Mouse (Mus musculus): ENCODE data around the gene Fus. TPM values are rescaled to one million over a fixed set of nuclear protein-coding genes. Genes with fewer than 3 reads are reported as not detected.
"Not testable (repeated sequence)": the region's sequence is repeated elsewhere in the genome, so short reads cannot be mapped to it uniquely, and the experiment has no call there.

Fus gene
- total and polyA plus RNA-seq, 2 experiments from 2014 or later, result 51.0 to 323 TPM

DNA sequence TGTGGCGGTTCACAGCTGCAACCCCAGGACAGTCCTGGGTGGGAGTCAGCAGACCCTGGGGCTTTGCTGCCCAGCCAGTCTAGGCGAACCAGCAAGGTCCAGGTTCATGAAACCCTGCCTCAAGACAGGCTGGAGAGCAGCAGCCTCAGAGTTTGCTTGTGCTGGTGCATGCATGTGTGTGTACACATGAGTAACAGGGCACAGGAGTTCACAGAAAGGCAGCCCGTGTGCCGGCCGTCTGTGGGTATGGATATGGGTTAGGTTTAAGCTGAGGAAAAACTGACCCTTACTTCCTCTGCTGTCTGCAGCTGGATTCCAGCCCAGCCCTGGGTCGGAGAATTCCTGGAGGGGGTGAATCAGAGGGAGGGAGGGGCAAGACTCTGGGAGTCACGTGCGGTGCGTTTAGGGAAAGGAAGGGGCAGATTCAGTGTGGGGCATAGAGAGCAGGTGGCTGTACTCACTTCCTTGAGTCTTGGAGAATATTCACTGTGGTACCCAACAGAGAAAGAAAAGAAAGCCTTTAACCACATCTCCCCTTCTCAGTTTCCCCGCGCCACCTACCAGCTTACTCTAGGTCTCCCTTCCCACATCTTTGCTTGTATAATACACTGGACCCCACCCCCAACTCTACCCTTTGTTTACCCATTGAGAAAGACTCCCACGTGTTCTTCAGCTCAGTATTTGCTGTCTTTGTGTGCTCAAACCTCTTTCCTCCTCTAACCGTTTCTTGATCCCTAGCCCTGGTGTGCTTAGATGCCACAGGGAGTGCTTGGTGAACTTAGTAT is 35.7 kb upstream of the Fus start:
- 37% methylated on average over 13 of the region's 13 CpGs for WGBS
- no peak overlapping the region for H3K9ac ChIP-seq
- ATAC-seq, result no peak

DNA sequence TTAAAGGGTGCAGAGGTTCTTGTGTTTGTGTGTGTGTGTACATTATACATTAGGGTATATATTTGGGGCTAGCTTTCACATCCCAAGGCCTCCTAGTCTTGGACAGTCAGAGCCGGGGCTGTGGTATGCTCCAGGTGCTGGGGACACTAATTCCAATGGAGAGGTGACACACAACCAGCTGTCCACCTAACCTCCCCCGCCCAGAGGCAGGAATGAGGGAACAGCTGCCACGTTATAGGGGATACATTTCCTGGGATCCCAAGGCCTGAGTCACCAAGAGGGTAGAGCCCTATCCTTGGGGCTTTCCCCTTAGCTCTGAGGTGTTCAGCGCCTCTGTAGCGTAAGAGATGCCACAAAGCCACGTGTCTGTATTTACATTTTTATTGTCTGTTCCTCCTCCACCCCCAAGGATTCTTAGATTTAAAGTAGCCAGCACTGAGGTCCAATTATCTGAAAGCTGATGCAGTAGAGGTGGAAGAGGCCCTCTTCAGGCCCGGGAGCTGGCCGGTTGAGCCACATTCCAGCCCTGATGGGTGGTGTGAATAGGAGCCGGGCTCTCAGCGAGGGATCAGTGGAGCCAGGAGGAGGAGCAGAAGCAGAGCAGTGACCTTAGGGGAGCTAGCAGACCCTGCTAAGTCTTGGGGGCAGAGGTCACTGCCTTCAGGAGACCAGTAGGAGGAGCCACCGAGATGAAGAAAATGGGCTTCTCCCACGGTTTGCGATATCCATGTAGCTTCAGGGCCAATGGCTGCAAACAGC is 34.8 kb upstream of the Fus start:
- ATAC-seq (no peak), DNase-seq (no peak)
- whole genome bisulfite sequencing, result 24% methylated on average over 13 of the region's 13 CpGs
- peaks cover 10% of the 10 kb centered on the region; the same call in 1 of the 2 replicates for H3K27me3 ChIP-seq (ENCODE audit: insufficient read depth, low read length)
- H3K9me3 ChIP-seq (ENCODE audit: low read length), result no peaks in the 10 kb centered on the region
- 0 out of 2 replicates have a peak, but pooled peaks cover 3% of the 10 kb centered on the region for H3K4me1 ChIP-seq (ENCODE audit: insufficient read depth)
- no peak overlapping the region for H3K4me3 ChIP-seq (ENCODE audit: low read depth, low read length)
- no peak overlapping the region for H3K4me2 ChIP-seq (ENCODE audit: low read depth)
- no peak for TF ChIP-seq CTCF (IDR thresholded peaks at IDR 0.05; ENCODE audit: low read depth)
- H3K9ac ChIP-seq, result no peak overlapping the region
- no peaks in the 10 kb centered on the region for H3K36me3 ChIP-seq (ENCODE audit: insufficient read depth)
- H3K27ac ChIP-seq (ENCODE audit: low read depth, low read length), result no peak overlapping the region

More for the DNA sequence above, 35.7 kb upstream of the Fus start:
- peaks cover 7% of the 10 kb centered on the region; the same call in 1 of the 2 replicates for H3K36me3 ChIP-seq (ENCODE audit: insufficient read depth)
- H3K27ac ChIP-seq (ENCODE audit: low read depth, low read length), result no peak overlapping the region
- H3K9me3 ChIP-seq (ENCODE audit: low read length), result no peaks in the 10 kb centered on the region
- H3K4me1 ChIP-seq (ENCODE audit: insufficient read depth), result 0 out of 2 replicates have a peak, but pooled peaks cover 3% of the 10 kb centered on the region
- no peak overlapping the region for H3K4me3 ChIP-seq (ENCODE audit: low read depth, low read length)
- peaks cover 10% of the 10 kb centered on the region; the same call in 1 of the 2 replicates for H3K27me3 ChIP-seq (ENCODE audit: insufficient read depth, low read length)
- no peak for TF ChIP-seq CTCF (IDR thresholded peaks at IDR 0.05; ENCODE audit: low read depth)
- no peak overlapping the region for H3K4me2 ChIP-seq (ENCODE audit: low read depth)
- no peak for DNase-seq

DNA sequence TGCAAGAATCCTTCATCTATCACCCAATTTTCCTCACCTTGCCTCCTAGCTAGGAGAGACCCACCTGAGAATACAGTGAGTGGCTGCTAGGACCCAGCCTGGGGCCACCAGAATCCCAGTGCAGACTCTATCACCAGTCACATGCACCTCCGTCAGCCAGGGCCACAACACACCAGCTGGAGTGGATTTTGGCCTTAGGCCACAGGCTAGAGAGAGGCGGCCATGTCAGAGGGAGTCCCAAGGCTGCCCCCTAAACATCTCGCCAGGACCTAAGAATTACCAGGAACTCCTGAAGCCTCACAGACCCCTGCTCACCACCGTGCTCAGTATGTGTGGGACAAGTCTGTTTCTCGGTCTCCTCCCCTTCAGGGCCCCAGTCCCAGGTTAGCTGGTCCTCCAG is 33.2 kb upstream of the Fus start:
- WGBS, result 87% methylated on average over 5 of the region's 5 CpGs
- H3K4me3 ChIP-seq (ENCODE audit: low read depth, low read length), result no peak overlapping the region
- H3K9me3 ChIP-seq (ENCODE audit: low read length), result no peaks in the 10 kb centered on the region
- 0 out of 2 replicates have a peak, but pooled peaks cover 3% of the 10 kb centered on the region for H3K4me1 ChIP-seq (ENCODE audit: insufficient read depth)
- peaks cover 4% of the 10 kb centered on the region; the same call in 1 of the 2 replicates for H3K27me3 ChIP-seq (ENCODE audit: insufficient read depth, low read length)
- H3K9ac ChIP-seq, result no peak overlapping the region
- H3K4me2 ChIP-seq (ENCODE audit: low read depth), result no peak overlapping the region
- DNase-seq, result no peak
- no peak for TF ChIP-seq CTCF (IDR thresholded peaks at IDR 0.05; ENCODE audit: low read depth)
- no peak overlapping the region for H3K27ac ChIP-seq (ENCODE audit: low read depth, low read length)
- H3K36me3 ChIP-seq (ENCODE audit: insufficient read depth), result no peaks in the 10 kb centered on the region
- no peak for ATAC-seq

DNA sequence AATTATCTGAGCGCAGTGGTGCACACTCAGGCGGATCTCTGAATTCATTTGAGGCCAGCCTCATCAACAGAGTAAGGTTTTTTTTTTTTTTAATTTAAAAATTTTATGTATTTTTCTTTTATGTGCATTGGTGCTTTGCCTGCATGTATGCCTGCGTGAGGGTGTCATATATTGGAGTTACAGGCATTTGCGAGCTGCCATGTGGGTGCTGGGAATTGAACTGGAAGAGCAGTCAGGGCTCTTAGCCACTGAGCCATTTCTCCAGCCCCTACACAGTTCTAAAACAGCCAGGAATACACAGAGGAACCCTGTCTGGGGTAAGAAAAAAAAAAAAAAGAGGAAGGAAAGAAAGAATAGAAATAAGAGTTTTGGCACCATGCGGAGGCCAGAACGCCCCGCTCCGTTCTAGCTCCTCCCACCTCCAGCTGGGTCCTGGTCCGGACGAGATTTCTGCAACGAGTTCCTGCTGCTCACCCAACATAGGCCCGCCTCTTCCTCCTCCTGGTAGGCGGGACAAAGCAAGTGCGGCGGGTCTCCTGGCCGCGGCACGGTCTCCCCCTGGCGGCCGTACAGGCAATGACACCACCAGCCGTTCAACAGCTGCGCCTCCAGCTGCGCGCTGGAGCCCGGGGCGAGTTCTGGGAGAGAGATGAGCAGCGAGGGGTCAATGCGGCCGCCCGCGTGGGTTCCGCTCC is 32.1 kb upstream of the Fus start:
- 0 out of 2 replicates have a peak, but pooled peaks cover 3% of the 10 kb centered on the region for H3K4me1 ChIP-seq (ENCODE audit: insufficient read depth)
- peak overlapping the region; percentile 89 for H3K27ac ChIP-seq (ENCODE audit: low read depth, low read length)
- peak; percentile 99 for TF ChIP-seq CTCF (IDR thresholded peaks at IDR 0.05; ENCODE audit: low read depth)
- DNase-seq (peak; percentile 96), ATAC-seq (peak; percentile 98)
- H3K9ac ChIP-seq, result peak overlapping the region; percentile 93
- no peaks in the 10 kb centered on the region for H3K9me3 ChIP-seq (ENCODE audit: low read length)
- H3K4me3 ChIP-seq (ENCODE audit: low read depth, low read length), result peak overlapping the region; percentile 77
- peak overlapping the region; percentile 90 for H3K4me2 ChIP-seq (ENCODE audit: low read depth)
- WGBS, result 6% methylated on average over 31 of the region's 32 CpGs
- H3K36me3 ChIP-seq (ENCODE audit: insufficient read depth), result no peaks in the 10 kb centered on the region
- H3K27me3 ChIP-seq (ENCODE audit: insufficient read depth, low read length), result no peaks in the 10 kb centered on the region

DNA sequence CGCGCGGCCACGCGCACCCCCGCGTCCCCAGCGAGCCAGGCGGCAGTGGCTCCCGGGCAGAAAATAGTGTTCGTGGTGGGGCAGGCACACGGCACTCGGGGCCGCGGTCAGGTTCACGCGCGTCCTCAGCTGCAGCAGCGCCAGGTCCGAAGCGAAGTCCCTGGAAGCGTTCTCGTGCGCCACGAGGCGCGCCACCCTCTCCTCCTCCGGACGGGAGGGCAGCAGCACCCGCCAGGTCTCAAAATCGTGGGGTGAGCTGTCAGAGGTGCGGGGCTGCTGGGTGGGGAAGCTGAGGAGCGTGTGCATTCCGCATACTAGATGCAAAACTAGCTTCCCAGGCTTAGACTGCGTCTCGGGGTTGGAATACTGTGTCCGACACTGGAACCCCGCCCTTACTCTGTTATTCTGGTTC is 31.5 kb upstream of the Fus start:
- under 1% methylated on average over 38 of the region's 38 CpGs for WGBS
- Histone ChIP-seq H3K27ac (ENCODE audit: low read depth, low read length) (peak overlapping the region; percentile 89), H3K27me3 (ENCODE audit: insufficient read depth, low read length) (no peaks in the 10 kb centered on the region), H3K4me2 (ENCODE audit: low read depth) (peak overlapping the region; percentile 90), H3K36me3 (ENCODE audit: insufficient read depth) (no peaks in the 10 kb centered on the region), H3K9ac (peak overlapping the region; percentile 93), H3K4me3 (ENCODE audit: low read depth, low read length) (peak overlapping the region; percentile 77), H3K9me3 (ENCODE audit: low read length) (no peaks in the 10 kb centered on the region), H3K4me1 (ENCODE audit: insufficient read depth) (0 out of 2 replicates have a peak, but pooled peaks cover 3% of the 10 kb centered on the region)
- ATAC-seq, result peak; percentile 66
- no peak for DNase-seq
- no peak for TF ChIP-seq CTCF (IDR thresholded peaks at IDR 0.05; ENCODE audit: low read depth)

DNA sequence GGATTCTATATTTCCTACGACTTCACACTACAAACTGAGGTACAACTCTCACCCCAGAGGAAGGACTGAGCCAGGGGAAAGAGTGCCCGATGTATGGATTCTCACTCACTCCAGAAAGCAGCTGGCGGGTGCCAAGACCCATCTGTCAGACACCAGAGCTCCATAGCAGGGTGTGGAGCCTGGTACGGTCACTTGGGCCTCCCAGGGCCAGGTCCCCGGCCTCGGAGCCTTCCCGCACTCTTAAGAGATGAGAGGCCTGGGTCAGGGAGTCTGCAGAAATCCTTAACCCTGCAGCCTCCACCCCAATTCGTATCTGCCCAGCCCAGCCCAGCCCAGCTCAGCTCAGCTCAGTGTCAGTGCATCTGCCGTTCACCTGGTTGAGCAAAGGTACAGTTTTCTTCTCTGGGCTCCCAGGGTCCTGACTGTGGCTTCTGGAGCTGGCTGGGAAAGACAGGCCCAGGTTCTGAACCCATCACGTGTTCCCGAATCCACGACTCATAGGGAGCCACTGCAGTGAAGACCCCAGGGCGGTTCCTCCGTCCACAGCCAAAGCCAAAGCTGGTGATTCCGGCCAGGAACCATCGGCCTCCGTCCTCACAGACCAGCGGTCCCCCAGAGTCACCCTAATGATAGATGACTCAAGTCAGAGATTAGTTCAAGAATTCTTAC is 30.9 kb upstream of the Fus start:
- Histone ChIP-seq H3K9me3 (ENCODE audit: low read length) (no peaks in the 10 kb centered on the region), H3K4me3 (ENCODE audit: low read depth, low read length) (peak overlapping the region; percentile 77), H3K27ac (ENCODE audit: low read depth, low read length) (peak overlapping the region; percentile 89), H3K9ac (peak overlapping the region; percentile 93), H3K36me3 (ENCODE audit: insufficient read depth) (no peaks in the 10 kb centered on the region), H3K27me3 (ENCODE audit: insufficient read depth, low read length) (no peaks in the 10 kb centered on the region), H3K4me1 (ENCODE audit: insufficient read depth) (0 out of 2 replicates have a peak, but pooled peaks cover 3% of the 10 kb centered on the region), H3K4me2 (ENCODE audit: low read depth) (peak overlapping the region; percentile 90)
- no peak for DNase-seq
- ATAC-seq, result no peak
- 55% methylated on average over 18 of the region's 18 CpGs for WGBS
- TF ChIP-seq CTCF (IDR thresholded peaks at IDR 0.05; ENCODE audit: low read depth), result no peak

DNA sequence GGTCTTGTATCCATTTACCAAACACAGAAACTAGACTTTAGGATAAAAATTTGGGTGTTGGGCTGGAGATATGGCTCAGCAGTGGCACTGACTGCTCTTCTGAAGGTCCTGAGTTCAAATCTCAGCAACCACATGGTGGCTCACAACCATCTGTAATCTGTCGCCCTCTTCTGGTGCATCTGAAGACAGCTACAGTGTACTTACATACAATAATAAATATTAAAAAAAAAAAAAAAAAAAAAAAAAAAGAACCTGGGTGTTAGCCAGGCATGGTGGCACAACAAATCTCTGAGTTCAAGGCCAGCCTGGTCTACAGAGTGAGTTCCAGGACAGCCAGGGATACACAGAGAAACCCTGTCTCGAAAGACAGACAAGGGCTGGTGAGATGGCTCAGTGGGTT is 25.2 kb upstream of the Fus start:
- H3K36me3 ChIP-seq (ENCODE audit: insufficient read depth); H3K27ac ChIP-seq (ENCODE audit: low read depth, low read length); H3K4me1 ChIP-seq (ENCODE audit: insufficient read depth); DNase-seq; H3K9ac ChIP-seq; ATAC-seq; H3K9me3 ChIP-seq (ENCODE audit: low read length); H3K4me3 ChIP-seq (ENCODE audit: low read depth, low read length); H3K4me2 ChIP-seq (ENCODE audit: low read depth); H3K27me3 ChIP-seq (ENCODE audit: insufficient read depth, low read length): not testable (repeated sequence)
- 59% methylated on average over 2 of the region's 2 CpGs for WGBS
